Mouse (Mus musculus): ENCODE measurements around the gene Dph1.
A peak's percentile ranks its signal among the peaks of the same experiment; 100 is the strongest.

The Dph1 gene

DNA sequence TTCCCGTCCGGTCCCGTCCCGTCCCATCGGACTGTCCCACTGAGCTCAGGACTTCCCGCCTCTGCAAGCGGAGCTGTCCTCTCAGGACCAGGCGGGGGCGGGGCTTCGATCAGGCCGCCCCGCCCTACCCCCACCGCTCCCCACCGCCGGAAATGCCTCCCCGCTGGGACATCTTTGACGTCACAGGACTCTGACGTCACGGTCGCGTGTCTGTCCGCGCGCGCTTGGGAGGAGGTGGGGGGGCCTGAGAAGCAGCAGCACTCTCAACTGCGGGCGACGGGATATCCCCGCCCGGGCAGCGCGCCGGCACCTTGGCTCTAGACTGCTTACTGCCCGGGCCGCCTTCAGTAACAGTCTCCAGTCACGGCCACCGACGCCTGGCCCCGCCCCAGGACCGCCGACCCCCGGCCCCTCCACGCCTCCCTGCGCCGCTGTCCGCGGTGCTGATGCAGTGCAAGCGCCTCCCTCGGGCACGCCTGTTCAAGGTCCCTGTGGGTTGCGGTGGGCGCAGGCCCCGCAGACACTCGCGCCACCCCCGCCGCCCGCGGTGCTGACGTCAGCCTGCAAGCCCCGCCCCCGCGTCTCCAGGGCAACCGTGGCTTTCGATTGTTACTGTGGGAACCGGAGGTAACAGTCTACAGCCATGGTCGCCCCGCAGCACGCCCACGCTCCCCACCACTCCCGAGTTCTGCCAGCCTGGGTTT, 17.8 kb downstream of the Dph1 start:
- DNase-seq (ENCODE audit: low spot score): peak; percentile 77

GRCm38 (mm10) chr11:75172151-75173094, 18.6 kb downstream of the Dph1 start:
- DNase-seq (ENCODE audit: low spot score): no peak

GRCm38 (mm10) chr11:75171186-75171865, 19.7 kb downstream of the Dph1 start:
- no peak for DNase-seq (ENCODE audit: low spot score)

DNA sequence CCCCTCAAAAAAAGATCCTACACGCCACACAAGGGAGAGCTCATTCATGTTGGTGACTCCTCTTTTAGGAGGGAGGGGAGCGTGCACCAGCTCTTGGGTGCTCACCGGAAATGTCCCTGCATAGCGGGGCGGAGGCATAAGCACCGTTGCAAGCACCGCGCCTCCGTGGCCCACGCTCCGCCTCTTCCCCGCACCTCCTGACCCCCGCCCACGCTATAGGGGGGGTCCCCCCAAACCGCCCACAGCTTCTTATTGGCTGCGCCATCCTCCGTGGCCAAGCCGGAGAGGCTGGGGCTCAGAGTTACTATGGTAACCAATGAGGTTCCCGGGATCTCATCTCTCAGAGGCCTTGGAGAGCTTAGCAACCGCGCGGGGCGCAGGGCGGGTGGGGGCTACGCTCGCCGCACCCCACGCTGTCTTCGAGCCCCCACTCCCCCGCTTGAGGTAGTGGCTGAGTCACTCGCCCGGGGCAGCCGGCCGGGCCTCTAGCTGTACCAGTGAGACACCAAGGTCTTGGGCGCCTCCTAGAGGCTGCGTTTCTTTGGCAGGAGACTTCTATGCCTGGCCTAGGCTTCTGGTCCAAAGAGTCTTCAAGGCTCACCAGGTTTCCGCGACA, 20.8 kb downstream of the Dph1 start:
- peak; percentile 90 for DNase-seq (ENCODE audit: low spot score)

DNA sequence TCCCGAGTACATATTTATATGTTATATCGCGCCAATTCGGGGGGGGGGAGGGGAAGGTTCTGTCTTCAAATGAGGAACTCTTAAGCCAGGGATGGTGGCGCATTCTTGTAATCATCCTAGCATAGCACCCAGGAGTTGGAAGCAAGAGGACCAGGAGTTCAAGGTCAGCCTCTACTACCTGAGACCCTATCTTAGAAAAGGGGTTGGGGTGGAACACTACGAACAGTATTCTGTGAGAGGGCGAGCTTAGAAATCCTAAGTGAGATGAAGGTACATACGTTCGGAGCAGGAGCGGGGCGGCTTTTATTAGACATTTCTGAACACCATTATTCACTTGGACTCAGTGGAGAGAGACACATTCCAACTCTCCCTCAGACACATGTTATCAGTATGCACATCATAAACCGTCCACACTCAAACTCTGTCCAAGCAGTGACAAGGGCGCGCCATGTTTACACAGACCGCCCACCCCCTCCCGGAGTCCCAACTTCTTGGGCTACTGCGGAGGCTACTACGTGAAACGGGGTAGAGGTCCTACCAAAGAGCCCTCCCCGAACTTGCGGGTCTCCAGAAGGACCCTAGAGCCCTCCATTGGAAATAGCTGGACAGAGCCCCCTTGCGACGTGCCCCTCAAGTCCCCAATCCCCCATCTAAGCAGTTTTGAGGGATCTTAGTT, 21.5 kb downstream of the Dph1 start, which contains the start of gene Hic1:
Hic1 (minus strand) TSS at position 115 of the 676 bp plus-strand sequence.
- DNase-seq (ENCODE audit: low spot score): no peak

DNA sequence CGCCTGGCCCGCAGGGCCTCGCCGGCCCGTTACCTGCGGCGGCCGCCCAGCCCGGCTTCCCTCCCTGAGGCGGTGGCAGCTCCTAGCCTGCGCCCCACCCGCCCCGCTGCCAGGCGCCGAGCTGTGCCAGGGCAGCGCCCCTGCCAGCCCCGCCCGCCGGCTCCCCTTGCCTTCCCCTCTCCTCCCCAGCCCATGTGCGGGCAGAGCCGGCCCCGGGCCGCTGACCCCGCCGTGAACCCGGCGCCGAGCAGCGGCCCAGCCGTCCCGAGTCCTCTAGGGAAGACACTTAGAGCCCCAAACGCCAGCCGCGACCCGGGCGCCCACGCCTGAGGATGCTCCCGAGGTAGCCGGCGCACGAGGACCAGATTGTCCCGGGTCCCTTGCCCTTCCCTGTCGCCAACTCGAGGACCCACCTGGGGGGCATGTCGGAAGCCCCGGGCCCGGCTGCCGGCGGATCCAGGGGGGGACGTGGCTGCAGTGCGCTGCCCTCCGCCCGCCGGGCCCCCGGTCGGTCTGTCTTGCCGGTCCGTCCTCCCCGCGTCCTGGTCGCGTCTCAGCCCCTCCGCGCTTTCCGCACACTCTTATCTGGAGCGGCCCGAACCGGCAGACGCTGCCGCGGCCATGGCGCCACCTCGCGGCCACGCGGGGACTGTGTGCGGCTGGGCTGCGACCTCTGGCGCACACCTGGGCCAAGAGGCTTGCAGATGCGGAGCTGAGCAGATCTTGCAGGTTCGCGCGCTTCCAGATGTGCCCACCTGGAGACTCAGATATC, 22.3 kb downstream of the Dph1 start:
- DNase-seq (ENCODE audit: low spot score): peak; percentile 85

- no peak for DNase-seq (ENCODE audit: low spot score)
These were observed 23.1 kb downstream of the Dph1 start for GRCm38 (mm10) chr11:75167643-75168589.

GRCm38 (mm10) chr11:75166861-75167642, 24.0 kb downstream of the Dph1 start:
- no peak for DNase-seq (ENCODE audit: low spot score)

DNA sequence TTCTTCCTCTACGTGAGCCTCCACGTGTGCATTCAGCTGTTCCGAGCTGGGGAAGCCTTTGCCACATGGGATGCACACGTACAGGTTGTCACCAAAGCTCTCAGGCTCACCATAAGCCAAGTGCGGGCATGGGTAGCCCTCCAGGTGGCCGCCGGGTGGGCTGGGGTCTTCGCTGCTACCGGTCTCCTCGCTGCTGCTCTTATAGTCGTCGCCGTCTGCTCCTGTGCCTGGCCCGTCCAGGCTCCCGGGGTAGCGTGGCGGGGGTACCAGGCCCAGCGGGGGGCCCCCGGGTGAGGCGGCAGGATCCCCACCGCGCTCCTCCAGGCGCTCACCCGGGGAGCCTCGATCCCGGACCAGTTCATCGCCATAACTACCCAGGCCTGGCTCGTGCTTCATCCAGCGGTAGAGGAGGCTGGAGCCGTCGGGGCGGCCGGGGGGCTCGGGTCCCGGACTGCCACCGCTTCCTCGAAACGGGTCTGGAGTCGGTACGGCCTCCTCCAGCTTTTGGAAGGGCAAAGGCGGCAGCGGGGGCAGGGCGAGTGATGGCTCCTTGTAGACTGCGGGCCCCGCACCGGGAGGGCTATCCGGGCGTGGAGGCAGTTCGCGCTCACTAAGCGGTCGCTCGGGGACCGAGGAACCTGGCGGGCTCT, 24.7 kb downstream of the Dph1 start:
- no peak for DNase-seq (ENCODE audit: low spot score)

- DNase-seq (ENCODE audit: low spot score): no peak
These were observed 25.4 kb downstream of the Dph1 start for GRCm38 (mm10) chr11:75165441-75166192.

GRCm38 (mm10) chr11:75164750-75165149, 26.3 kb downstream of the Dph1 start:
- DNase-seq (ENCODE audit: low spot score): no peak

- no peak for DNase-seq (ENCODE audit: low spot score)
These were observed 27.0 kb downstream of the Dph1 start for GRCm38 (mm10) chr11:75164051-75164450.

GRCm38 (mm10) chr11:75163379-75163778, 27.7 kb downstream of the Dph1 start:
- DNase-seq (ENCODE audit: low spot score): no peak

- DNase-seq (ENCODE audit: low spot score): no peak
These were observed 28.4 kb downstream of the Dph1 start for GRCm38 (mm10) chr11:75162591-75163080.

DNA sequence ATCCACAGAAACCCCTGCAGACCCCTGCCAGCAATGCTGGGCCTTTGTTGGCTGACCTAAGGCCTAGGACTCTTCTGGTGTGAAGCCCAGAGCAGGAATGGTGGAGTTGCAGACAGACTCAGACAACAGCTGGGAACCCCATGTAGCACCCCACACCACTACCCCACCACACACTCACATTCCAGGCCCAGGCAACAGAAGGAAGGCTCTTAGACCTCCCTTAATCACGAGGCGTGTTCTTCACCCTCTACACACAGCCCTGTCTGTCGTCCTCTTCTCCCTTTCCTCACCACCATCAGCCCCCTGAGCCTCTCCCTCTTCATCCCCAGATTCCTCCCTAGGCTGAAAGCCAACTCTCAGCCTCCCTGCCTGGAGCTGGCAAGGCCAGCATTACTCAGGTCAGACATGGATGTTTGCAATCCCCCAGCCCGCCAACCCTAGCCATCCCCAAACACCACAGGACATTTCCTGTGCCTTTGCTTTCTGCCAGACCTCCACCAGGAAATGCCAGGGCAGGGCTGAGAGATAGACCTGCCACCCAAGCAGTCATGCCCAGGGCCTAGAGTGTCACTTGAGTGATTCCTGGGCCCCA, 29.5 kb downstream of the Dph1 start:
- DNase-seq (ENCODE audit: low spot score): no peak

DNA sequence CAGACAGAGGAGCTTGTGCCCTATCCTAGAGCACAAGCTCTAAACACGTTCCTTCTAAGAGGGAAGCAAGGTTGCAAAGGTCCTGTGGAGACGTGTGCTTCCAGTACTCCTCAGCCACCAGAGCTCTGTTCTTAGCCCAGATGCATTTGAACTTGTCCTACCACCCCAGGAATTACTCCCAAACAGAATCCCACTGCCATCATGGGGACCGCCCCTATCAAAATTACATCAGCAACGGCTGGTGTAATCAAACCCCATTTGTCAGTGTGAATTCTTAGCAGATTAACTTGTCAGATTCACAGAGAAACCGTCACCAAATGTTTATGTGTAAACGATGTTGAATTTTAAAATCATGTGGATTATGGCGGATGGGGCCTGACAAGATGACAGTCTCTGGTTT, 30.1 kb downstream of the Dph1 start:
- DNase-seq (ENCODE audit: low spot score): no peak

DNA sequence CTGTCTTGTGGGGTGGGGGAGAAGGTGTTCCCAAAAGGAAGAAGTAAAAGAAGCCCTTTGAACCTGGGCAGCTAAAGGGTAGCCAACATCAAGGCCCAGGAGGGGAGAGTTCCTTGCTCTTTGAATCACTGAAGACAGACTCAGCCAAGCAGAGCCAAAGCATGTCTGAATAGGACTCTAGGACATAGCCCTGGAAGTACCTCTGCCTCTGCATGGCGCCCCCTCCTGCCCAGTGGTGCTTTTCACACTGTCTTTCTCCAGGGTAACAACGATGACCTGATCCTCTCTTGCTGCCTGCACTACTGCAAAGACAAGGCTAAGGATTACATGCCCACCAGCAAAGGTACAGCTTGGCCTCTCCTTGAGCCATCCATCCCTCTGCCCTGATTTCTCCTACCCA, 31.5 kb downstream of the Dph1 start:
- no peak for DNase-seq (ENCODE audit: low spot score)
